Mouse (Mus musculus) forebrain, embryonic 12.5 days (tissue): ENCODE measurements around the gene Fyn. TPM values are rescaled to one million over a fixed set of nuclear protein-coding genes. Genes with fewer than 3 reads are reported as not detected.

Experiments
- ATAC-seq: fragments of 200-750 bp; cut with Nextera tagmentation; 2 replicates; pipeline ENCODE4 v1.8.0; 2017; ENCODE audit warnings: moderate TSS enrichment; ENCODE audit not compliant: low FRiP score
- H3K27ac ChIP-seq: fragments of 300-500 bp; sonication (generic); 2 replicates; pipeline ENCODE4 v1.5.1; 2016; ENCODE audit warnings: mild to moderate bottlenecking
- H3K27me3 ChIP-seq: fragments of 300-500 bp; sonication (generic); 2 replicates; pipeline ENCODE4 v1.6.1; 2016; ENCODE audit warnings: mild to moderate bottlenecking
- H3K36me3 ChIP-seq: fragments of 300-500 bp; sonication (generic); replicated peaks from 2 replicates; pipeline ENCODE4 v1.6.1; 2016; ENCODE audit warnings: mild to moderate bottlenecking
- H3K4me1 ChIP-seq: fragments of 300-500 bp; sonication (generic); 2 replicates; pipeline ENCODE4 v1.6.1; 2016
- H3K4me2 ChIP-seq: fragments of 300-500 bp; sonication (generic); 2 replicates; pipeline ENCODE4 v1.6.1; 2016; ENCODE audit warnings: mild to moderate bottlenecking, moderate library complexity
- H3K4me3 ChIP-seq: fragments of 300-500 bp; sonication (generic); replicated peaks from 2 replicates; pipeline ENCODE4 v1.5.1; 2016; ENCODE audit warnings: mild to moderate bottlenecking
- H3K9ac ChIP-seq: fragments of 300-500 bp; sonication (generic); 2 replicates; pipeline ENCODE4 v1.6.1; 2016; ENCODE audit warnings: mild to moderate bottlenecking
- H3K9me3 ChIP-seq: fragments of 300-500 bp; sonication (generic); 2 replicates; pipeline ENCODE4 v1.6.1; 2016
- WGBS: fragments of 180-500 bp; shearing (Covaris S2); methylation state at CpG from one replicate; pipeline ENCODE4 v1.1.7; 2016; 5-methylcytosine and 5-hydroxymethylcytosine counted together
- polyA plus RNA-seq: library from polyadenylated mRNA; unstranded; fragments of >200 nt; fragmentation: Nextera tagmentation; extraction: Ambion mirVana; gene quantifications from 2 replicates; pipeline ENCODE4 v1.2.1, GENCODE M21; 2016

Gene Fyn
- polyA plus RNA-seq, 1 experiment from 2014 or later, result 63.4 TPM

DNA sequence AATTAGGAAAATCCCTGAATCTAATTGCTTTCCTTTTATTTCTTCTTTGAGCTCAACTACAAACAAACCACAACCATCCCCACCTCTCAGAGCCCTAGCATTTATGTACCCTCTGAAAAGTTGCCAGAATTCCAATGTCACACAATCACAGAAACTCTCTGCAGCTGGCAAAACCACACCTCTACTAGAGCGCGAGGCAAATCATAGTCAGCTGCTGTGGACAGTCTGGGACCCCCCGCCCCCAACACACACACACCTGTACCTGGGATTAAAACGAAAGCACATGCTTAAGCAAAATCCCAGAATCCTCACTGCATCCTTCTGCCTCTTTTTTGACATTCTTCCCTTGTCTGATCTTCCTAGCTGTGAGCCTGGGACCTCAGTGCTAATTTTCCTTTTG is 230.9 kb downstream of the Fyn start:
- no peak overlapping the region for H3K4me2 ChIP-seq
- H3K4me3 ChIP-seq, result no peak overlapping the region
- 0 out of 2 replicates have a peak, but pooled peaks cover 4% of the 10 kb centered on the region for H3K9me3 ChIP-seq
- H3K27ac ChIP-seq, result no peak overlapping the region
- peaks cover 13% of the 10 kb centered on the region for H3K4me1 ChIP-seq
- ATAC-seq, result no peak
- H3K9ac ChIP-seq, result no peak overlapping the region
- H3K36me3 ChIP-seq, result no peaks in the 10 kb centered on the region
- H3K27me3 ChIP-seq, result no peaks in the 10 kb centered on the region
- WGBS, result 91% methylated on average over 4 of the region's 4 CpGs

GRCm38 (mm10) chr10:39600115-39600514 is 231.5 kb downstream of the Fyn start:
- no peak overlapping the region for H3K9ac ChIP-seq
- no peak for ATAC-seq
- no peak overlapping the region for H3K4me2 ChIP-seq
- no peaks in the 10 kb centered on the region for H3K27me3 ChIP-seq
- H3K27ac ChIP-seq, result no peak overlapping the region
- H3K36me3 ChIP-seq, result no peaks in the 10 kb centered on the region
- no peak overlapping the region for H3K4me3 ChIP-seq
- peaks cover 13% of the 10 kb centered on the region for H3K4me1 ChIP-seq
- WGBS, result 88% methylated on average over 1 of the region's 1 CpGs
- H3K9me3 ChIP-seq, result 0 out of 2 replicates have a peak, but pooled peaks cover 6% of the 10 kb centered on the region

GRCm38 (mm10) chr10:39601068-39601467 is 232.4 kb downstream of the Fyn start:
- WGBS, result 91% methylated on average over 5 of the region's 5 CpGs
- peaks cover 13% of the 10 kb centered on the region for H3K4me1 ChIP-seq

GRCm38 (mm10) chr10:39606434-39606833 is 237.8 kb downstream of the Fyn start:
- ATAC-seq, result no peak
- Histone ChIP-seq H3K36me3 (no peaks in the 10 kb centered on the region), H3K9me3 (0 out of 2 replicates have a peak, but pooled peaks cover 8% of the 10 kb centered on the region), H3K9ac (no peak overlapping the region), H3K4me2 (no peak overlapping the region), H3K4me3 (no peak overlapping the region), H3K27me3 (no peaks in the 10 kb centered on the region), H3K27ac (no peak overlapping the region), H3K4me1 (no peaks in the 10 kb centered on the region)
- WGBS, result 100% methylated on average over 1 of the region's 1 CpGs

More at GRCm38 (mm10) chr10:39601068-39601467, 232.4 kb downstream of the Fyn start:
- Histone ChIP-seq H3K36me3 (no peaks in the 10 kb centered on the region), H3K4me2 (no peak overlapping the region), H3K9ac (no peak overlapping the region), H3K27me3 (no peaks in the 10 kb centered on the region), H3K27ac (no peak overlapping the region), H3K4me3 (no peak overlapping the region), H3K9me3 (0 out of 2 replicates have a peak, but pooled peaks cover 8% of the 10 kb centered on the region)
- ATAC-seq, result no peak

GRCm38 (mm10) chr10:39611234-39611633 is 242.6 kb downstream of the Fyn start:
- WGBS, result 84% methylated on average over 3 of the region's 3 CpGs
- no peaks in the 10 kb centered on the region for H3K36me3 ChIP-seq

DNA sequence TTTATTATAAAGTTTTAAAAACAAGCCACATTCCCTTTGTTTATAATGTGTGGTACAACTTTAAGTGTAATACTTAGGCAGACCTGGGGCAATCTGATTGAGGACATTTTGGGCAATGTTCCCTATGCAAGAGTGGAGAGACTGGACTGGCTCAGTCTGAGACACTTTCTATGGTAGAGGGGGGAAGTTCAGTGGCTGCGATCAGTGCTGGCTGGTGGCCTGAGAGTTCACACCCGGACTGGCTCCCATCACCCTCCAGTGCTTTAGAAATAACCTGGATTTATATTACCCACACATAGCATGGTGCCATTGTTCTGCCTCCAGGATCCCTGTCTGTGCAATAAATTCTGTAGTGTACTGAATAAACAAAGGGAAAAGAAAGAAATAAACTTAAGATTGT is 243.5 kb downstream of the Fyn start:
- 78% methylated on average over 2 of the region's 2 CpGs for WGBS
- Histone ChIP-seq H3K27me3 (no peaks in the 10 kb centered on the region), H3K4me2 (no peak overlapping the region), H3K4me1 (peaks cover 32% of the 10 kb centered on the region), H3K4me3 (no peak overlapping the region), H3K36me3 (no peaks in the 10 kb centered on the region), H3K9ac (no peak overlapping the region), H3K9me3 (no peaks in the 10 kb centered on the region), H3K27ac (no peak overlapping the region)
- ATAC-seq, result no peak

More at GRCm38 (mm10) chr10:39611234-39611633, 242.6 kb downstream of the Fyn start:
- Histone ChIP-seq H3K4me2 (no peak overlapping the region), H3K9ac (no peak overlapping the region), H3K4me3 (no peak overlapping the region), H3K27ac (no peak overlapping the region), H3K9me3 (no peaks in the 10 kb centered on the region), H3K27me3 (no peaks in the 10 kb centered on the region), H3K4me1 (peaks cover 32% of the 10 kb centered on the region)
- no peak for ATAC-seq

GRCm38 (mm10) chr10:39612633-39612988 is 244.0 kb downstream of the Fyn start, which contains the start of gene Traf3ip2:
Gene Traf3ip2 (plus strand): TSS chr10:39612934.
- Histone ChIP-seq H3K4me3 (peak within 1 kb of the TSS; percentile 9), H3K27me3 (no peaks in the 10 kb centered on the region), H3K4me1 (peaks cover 32% of the 10 kb centered on the region), H3K4me2 (peak within 1 kb of the TSS; percentile 45), H3K27ac (peak within 1 kb of the TSS; percentile 36), H3K36me3 (no peaks in the 10 kb centered on the region), H3K9ac (no peak within 1 kb of the TSS; the same call in 1 of the 2 replicates), H3K9me3 (no peaks in the 10 kb centered on the region)
- ATAC-seq, result 0 out of 2 replicates have a peak, but pooled peaks have one; percentile 40
- WGBS, result 51% methylated on average over 4 of the region's 4 CpGs

DNA sequence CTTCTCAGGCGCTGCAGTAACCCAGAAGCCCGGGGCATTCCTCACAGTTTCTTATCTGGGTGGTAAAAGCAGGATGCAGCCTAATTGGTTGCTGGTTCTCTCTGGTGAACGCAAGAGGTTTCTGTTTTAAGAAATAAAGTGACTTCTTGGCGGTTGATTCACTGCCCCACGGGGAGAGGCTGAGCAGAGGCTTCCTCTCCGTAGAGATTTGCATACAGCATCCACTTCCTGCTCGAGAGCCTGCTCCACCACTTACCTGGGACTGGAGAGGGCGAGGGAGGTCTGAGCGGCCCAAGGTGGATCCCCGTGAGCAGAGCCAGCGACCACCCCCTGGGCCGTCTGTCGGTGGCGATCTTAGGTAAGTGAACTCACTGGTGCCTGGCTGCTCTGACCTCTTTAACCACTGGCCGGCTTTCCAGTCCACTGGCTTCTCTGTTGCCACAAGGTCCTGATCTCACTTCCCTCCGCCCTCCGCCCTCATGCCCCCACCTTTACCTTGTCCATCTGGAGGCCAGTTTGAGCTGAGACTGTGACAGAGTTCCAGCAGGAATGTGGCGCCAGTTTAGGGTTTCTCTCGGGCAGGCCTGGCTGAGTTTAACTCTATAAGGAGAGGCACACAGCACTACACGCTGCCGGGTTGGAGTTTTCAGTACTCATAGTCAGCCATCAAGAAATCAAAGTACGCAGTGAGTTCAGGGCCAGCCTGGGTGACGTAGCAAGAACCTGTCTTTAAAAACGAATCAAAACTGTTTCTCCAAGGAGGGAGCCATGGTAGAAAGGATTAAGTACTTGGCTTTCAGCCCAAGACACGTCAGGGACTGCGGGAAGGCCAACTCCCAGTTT is 244.6 kb downstream of the Fyn start:
- H3K9me3 ChIP-seq, result no peaks in the 10 kb centered on the region
- 13% methylated on average over 26 of the region's 26 CpGs for WGBS
- no peaks in the 10 kb centered on the region for H3K27me3 ChIP-seq
- H3K36me3 ChIP-seq, result no peaks in the 10 kb centered on the region
- H3K27ac ChIP-seq, result peak overlapping the region; percentile 36
- peaks cover 32% of the 10 kb centered on the region for H3K4me1 ChIP-seq
- H3K4me3 ChIP-seq, result peak overlapping the region; percentile 9
- H3K4me2 ChIP-seq, result peak overlapping the region; percentile 45
- peak; percentile 50; the same call in 1 of the 2 replicates for ATAC-seq
- H3K9ac ChIP-seq, result no peak overlapping the region; the same call in 1 of the 2 replicates

DNA sequence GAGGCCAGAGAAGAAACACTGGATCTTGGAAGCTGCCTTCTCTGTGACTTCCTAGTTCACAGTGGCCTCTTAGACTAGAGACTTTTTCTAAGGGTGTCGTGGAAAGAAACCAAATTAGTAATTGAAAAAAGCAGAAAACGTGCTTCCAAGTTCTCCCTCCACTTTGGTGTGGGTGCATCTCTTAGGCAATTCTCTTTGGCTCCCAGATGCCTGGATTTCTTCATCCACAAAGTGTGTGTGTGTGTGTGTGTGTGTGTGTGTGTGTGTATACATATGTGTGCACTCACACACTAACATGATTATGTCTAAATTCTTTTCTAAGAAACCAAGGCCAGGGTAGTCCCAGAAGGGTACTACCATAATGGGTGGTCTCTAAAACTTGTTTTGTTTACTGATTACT is 245.3 kb downstream of the Fyn start:
- no peak for ATAC-seq
- Histone ChIP-seq H3K4me3 (no peak overlapping the region; the same call in 1 of the 2 replicates), H3K9ac (no peak overlapping the region), H3K27me3 (no peaks in the 10 kb centered on the region), H3K27ac (no peak overlapping the region), H3K4me1 (peaks cover 32% of the 10 kb centered on the region), H3K9me3 (no peaks in the 10 kb centered on the region), H3K4me2 (peak overlapping the region; percentile 45; the same call in 1 of the 2 replicates), H3K36me3 (no peaks in the 10 kb centered on the region)
- WGBS, result 39% methylated on average over 2 of the region's 2 CpGs

- no peak overlapping the region for H3K4me3 ChIP-seq
- H3K9ac ChIP-seq, result no peak overlapping the region; the same call in 1 of the 2 replicates
- H3K9me3 ChIP-seq, result no peaks in the 10 kb centered on the region
- ATAC-seq, result no peak
- no peaks in the 10 kb centered on the region for H3K27me3 ChIP-seq
- no peak overlapping the region for H3K4me2 ChIP-seq
- 41% methylated on average over 6 of the region's 6 CpGs for WGBS
- no peaks in the 10 kb centered on the region for H3K36me3 ChIP-seq
- no peak overlapping the region for H3K27ac ChIP-seq
- H3K4me1 ChIP-seq, result peaks cover 32% of the 10 kb centered on the region
Measured at GRCm38 (mm10) chr10:39614676-39615075, 246.0 kb downstream of the Fyn start.
